17 mouse cellular contexts compared by ENCODE assay signal in the genomic region with DNA sequence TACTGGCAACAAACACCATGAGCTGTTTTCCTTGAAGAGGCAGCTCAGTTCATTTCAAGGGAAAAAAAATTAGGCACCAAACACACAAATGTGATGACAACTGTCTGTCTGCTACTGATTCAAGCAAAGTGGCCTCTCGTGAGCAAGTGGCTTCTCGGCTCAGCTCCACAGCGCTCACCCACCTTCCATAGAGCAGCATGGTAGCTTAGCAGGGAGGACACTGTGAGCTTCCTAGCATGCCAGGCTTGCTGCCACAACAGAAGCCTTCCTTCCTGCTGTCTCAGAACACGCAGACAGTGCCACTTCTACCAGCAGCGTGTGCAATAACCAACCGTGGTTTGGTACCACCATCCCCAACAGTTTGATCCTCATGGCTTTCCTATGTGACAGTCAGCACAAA.
"Had no signal": no experiment of that assay in that cellular context is flagged by ENCODE, and none has a peak within 500 bp of the region (broad histone marks: within the 10 kb centered on the region; RNA-seq: fewer than 3 reads in every experiment).

No protein-coding gene starts in this region.

- H3K4me1 ChIP-seq: intestine, embryonic 15.5 days; limb, embryonic 13.5 days; midbrain, embryonic 10.5 days; neural tube, embryonic 15.5 days had no signal

- H3K9me3 ChIP-seq: intestine, embryonic 15.5 days; limb, embryonic 13.5 days; liver, embryonic 15.5 days; midbrain, embryonic 10.5 days; neural tube, embryonic 15.5 days had no signal

- H3K27ac ChIP-seq: intestine, embryonic 15.5 days; limb, embryonic 13.5 days; liver, embryonic 15.5 days; macrophage; midbrain, embryonic 10.5 days; neural tube, embryonic 15.5 days; stomach, postnatal 0 days had no signal

- H3K4me2 ChIP-seq: intestine, embryonic 15.5 days; limb, embryonic 13.5 days; liver, embryonic 15.5 days; lung, embryonic 14.5 days; neural tube, embryonic 15.5 days had no signal

- H3K4me3 ChIP-seq: intestine, embryonic 15.5 days; limb, embryonic 13.5 days; liver, embryonic 15.5 days; midbrain, embryonic 10.5 days; myocyte; neural tube, embryonic 15.5 days had no signal

- H3K36me3 ChIP-seq: intestine, embryonic 15.5 days; liver, embryonic 15.5 days had no signal

- H3K9ac ChIP-seq: intestine, embryonic 15.5 days; limb, embryonic 13.5 days; liver, embryonic 15.5 days; lung, embryonic 14.5 days; neural tube, embryonic 15.5 days had no signal

- H3K27me3 ChIP-seq: intestine, embryonic 15.5 days; limb, embryonic 13.5 days; liver, embryonic 15.5 days; neural tube, embryonic 15.5 days had no signal

- ATAC-seq: intestine, embryonic 15.5 days had no signal

- DNase-seq: kidney, adult 18-20 months; kidney, postnatal 10 days; kidney, postnatal 4 days; lung, embryonic 14.5 days; lung, postnatal 14 days; midbrain, embryonic 14.5 days; right cerebral cortex, adult 18-20 months; thymus, adult 18-20 months; thymus, postnatal 14 days had no signal
